Mouse (Mus musculus): ENCODE results near the gene Auts2. TPM values are rescaled to one million over a fixed set of nuclear protein-coding genes. Genes with fewer than 3 reads are reported as not detected.

Auts2 gene
- polyA plus RNA-seq, 1 experiment from 2014 or later: 42.4 TPM

- H3K4me1 ChIP-seq: peaks cover 4% of the 10 kb centered on the region; the same call in 1 of the 2 replicates
- DNase-seq (ENCODE audit: extremely low spot score, low spot score): no peak
- H3K27me3 ChIP-seq (ENCODE audit: poor library complexity, severe bottlenecking): peaks cover 28% of the 10 kb centered on the region
- WGBS: 89% methylated on average over 9 of the region's 9 CpGs
- H3K27ac ChIP-seq: no peak overlapping the region
- H3K4me3 ChIP-seq: no peak overlapping the region
- no peaks in the 10 kb centered on the region for H3K9me3 ChIP-seq
- H3K36me3 ChIP-seq (replicated peaks): no peaks in the 10 kb centered on the region
Observed at GRCm38 (mm10) chr5:131767176-131767575, 776.0 kb downstream of the Auts2 start.

- WGBS: 95% methylated on average over 13 of the region's 13 CpGs
- no peaks in the 10 kb centered on the region for H3K4me1 ChIP-seq
- no peak overlapping the region for H3K4me3 ChIP-seq
- H3K27ac ChIP-seq: no peak overlapping the region
- no peaks in the 10 kb centered on the region for H3K9me3 ChIP-seq
- H3K36me3 ChIP-seq (replicated peaks): no peaks in the 10 kb centered on the region
- no peak for DNase-seq (ENCODE audit: extremely low spot score, low spot score)
- peaks cover 6% of the 10 kb centered on the region for H3K27me3 ChIP-seq (ENCODE audit: poor library complexity, severe bottlenecking)
Observed at GRCm38 (mm10) chr5:131759432-131759831, 783.7 kb downstream of the Auts2 start.

GRCm38 (mm10) chr5:131750330-131750729, 792.8 kb downstream of the Auts2 start:
- Histone ChIP-seq H3K27ac (no peak overlapping the region), H3K4me1 (peaks cover 9% of the 10 kb centered on the region), H3K36me3 (replicated peaks) (no peaks in the 10 kb centered on the region), H3K4me3 (no peak overlapping the region), H3K27me3 (ENCODE audit: poor library complexity, severe bottlenecking) (peaks cover 7% of the 10 kb centered on the region), H3K9me3 (no peaks in the 10 kb centered on the region)
- no peak for DNase-seq (ENCODE audit: extremely low spot score, low spot score)
- WGBS: 68% methylated on average over 2 of the region's 2 CpGs

- H3K27ac ChIP-seq: no peak overlapping the region
- no peaks in the 10 kb centered on the region for H3K9me3 ChIP-seq
- 82% methylated on average over 6 of the region's 6 CpGs for WGBS
- H3K4me1 ChIP-seq: peaks cover 9% of the 10 kb centered on the region
- no peaks in the 10 kb centered on the region for H3K27me3 ChIP-seq (ENCODE audit: poor library complexity, severe bottlenecking)
- DNase-seq (ENCODE audit: extremely low spot score, low spot score): no peak
- no peak overlapping the region for H3K4me3 ChIP-seq
- H3K36me3 ChIP-seq (replicated peaks): no peaks in the 10 kb centered on the region
Observed at GRCm38 (mm10) chr5:131749211-131749610, 793.9 kb downstream of the Auts2 start.

- no peaks in the 10 kb centered on the region for H3K9me3 ChIP-seq
- WGBS: 83% methylated on average over 8 of the region's 8 CpGs
- DNase-seq (ENCODE audit: extremely low spot score, low spot score): no peak
- no peaks in the 10 kb centered on the region for H3K36me3 ChIP-seq (replicated peaks)
- H3K4me1 ChIP-seq: peaks cover 10% of the 10 kb centered on the region; the same call in 1 of the 2 replicates
- H3K27me3 ChIP-seq (ENCODE audit: poor library complexity, severe bottlenecking): peaks cover 7% of the 10 kb centered on the region; the same call in 1 of the 2 replicates
- no peak overlapping the region for H3K27ac ChIP-seq
- no peak overlapping the region for H3K4me3 ChIP-seq
Observed at GRCm38 (mm10) chr5:131743069-131743468, 800.1 kb downstream of the Auts2 start.

- Histone ChIP-seq H3K4me1 (peaks cover 29% of the 10 kb centered on the region), H3K27ac (no peak overlapping the region), H3K9me3 (no peaks in the 10 kb centered on the region), H3K27me3 (ENCODE audit: poor library complexity, severe bottlenecking) (peaks cover 28% of the 10 kb centered on the region), H3K36me3 (replicated peaks) (no peaks in the 10 kb centered on the region), H3K4me3 (no peak overlapping the region)
- no peak for DNase-seq (ENCODE audit: extremely low spot score, low spot score)
- WGBS: 73% methylated on average over 6 of the region's 6 CpGs
Observed at GRCm38 (mm10) chr5:131737476-131737875, 805.7 kb downstream of the Auts2 start.

- H3K4me1 ChIP-seq: peaks cover 24% of the 10 kb centered on the region
- no peak overlapping the region for H3K4me3 ChIP-seq
- H3K9me3 ChIP-seq: no peaks in the 10 kb centered on the region
Observed at GRCm38 (mm10) chr5:131733324-131733660, 809.9 kb downstream of the Auts2 start.

GRCm38 (mm10) chr5:131732631-131733323, 810.4 kb downstream of the Auts2 start:
- peaks cover 21% of the 10 kb centered on the region for H3K4me1 ChIP-seq
- 53% methylated on average over 7 of the region's 7 CpGs for WGBS
- no peaks in the 10 kb centered on the region for H3K36me3 ChIP-seq (replicated peaks)
- peak overlapping the region; percentile 40; the same call in 1 of the 2 replicates for H3K27ac ChIP-seq
- H3K27me3 ChIP-seq (ENCODE audit: poor library complexity, severe bottlenecking): peaks cover 26% of the 10 kb centered on the region
- DNase-seq (ENCODE audit: extremely low spot score, low spot score): no peak
- no peaks in the 10 kb centered on the region for H3K9me3 ChIP-seq
- H3K4me3 ChIP-seq: no peak overlapping the region

More at GRCm38 (mm10) chr5:131733324-131733660, 809.9 kb downstream of the Auts2 start:
- H3K27me3 ChIP-seq (ENCODE audit: poor library complexity, severe bottlenecking): peaks cover 26% of the 10 kb centered on the region
- no peaks in the 10 kb centered on the region for H3K36me3 ChIP-seq (replicated peaks)
- WGBS: 2% methylated on average over 5 of the region's 5 CpGs
- peak overlapping the region; percentile 40; the same call in 1 of the 2 replicates for H3K27ac ChIP-seq
- DNase-seq (ENCODE audit: extremely low spot score, low spot score): peak; percentile 30

GRCm38 (mm10) chr5:131729456-131729855, 813.7 kb downstream of the Auts2 start:
- Histone ChIP-seq H3K9me3 (no peaks in the 10 kb centered on the region), H3K36me3 (replicated peaks) (no peaks in the 10 kb centered on the region), H3K27ac (no peak overlapping the region), H3K4me3 (no peak overlapping the region), H3K4me1 (peaks cover 27% of the 10 kb centered on the region), H3K27me3 (ENCODE audit: poor library complexity, severe bottlenecking) (peaks cover 21% of the 10 kb centered on the region)
- no peak for DNase-seq (ENCODE audit: extremely low spot score, low spot score)
- WGBS: 90% methylated on average over 4 of the region's 4 CpGs

- WGBS: 96% methylated on average over 4 of the region's 4 CpGs
- peaks cover 12% of the 10 kb centered on the region for H3K4me1 ChIP-seq
Observed at GRCm38 (mm10) chr5:131727909-131728308, 815.2 kb downstream of the Auts2 start.

GRCm38 (mm10) chr5:131724508-131724907, 818.6 kb downstream of the Auts2 start:
- Histone ChIP-seq H3K36me3 (replicated peaks) (no peaks in the 10 kb centered on the region), H3K27me3 (ENCODE audit: poor library complexity, severe bottlenecking) (peaks cover 18% of the 10 kb centered on the region), H3K4me1 (peaks cover 19% of the 10 kb centered on the region), H3K9me3 (no peaks in the 10 kb centered on the region), H3K27ac (no peak overlapping the region), H3K4me3 (no peak overlapping the region)
- WGBS: 92% methylated on average over 1 of the region's 1 CpGs
- no peak for DNase-seq (ENCODE audit: extremely low spot score, low spot score)

More at GRCm38 (mm10) chr5:131727909-131728308, 815.2 kb downstream of the Auts2 start:
- Histone ChIP-seq H3K4me3 (no peak overlapping the region), H3K9me3 (no peaks in the 10 kb centered on the region), H3K27ac (no peak overlapping the region), H3K36me3 (replicated peaks) (no peaks in the 10 kb centered on the region), H3K27me3 (ENCODE audit: poor library complexity, severe bottlenecking) (peaks cover 20% of the 10 kb centered on the region; the same call in 1 of the 2 replicates)
- no peak for DNase-seq (ENCODE audit: extremely low spot score, low spot score)

GRCm38 (mm10) chr5:131722791-131723190, 820.4 kb downstream of the Auts2 start:
- H3K27me3 ChIP-seq (ENCODE audit: poor library complexity, severe bottlenecking): peaks cover 28% of the 10 kb centered on the region
- H3K4me1 ChIP-seq: peaks cover 32% of the 10 kb centered on the region
- WGBS: 83% methylated on average over 6 of the region's 6 CpGs
- no peak overlapping the region for H3K27ac ChIP-seq
- no peaks in the 10 kb centered on the region for H3K9me3 ChIP-seq
- H3K36me3 ChIP-seq (replicated peaks): no peaks in the 10 kb centered on the region
- no peak overlapping the region for H3K4me3 ChIP-seq
- no peak for DNase-seq (ENCODE audit: extremely low spot score, low spot score)

- Histone ChIP-seq H3K36me3 (replicated peaks) (no peaks in the 10 kb centered on the region), H3K27me3 (ENCODE audit: poor library complexity, severe bottlenecking) (peaks cover 28% of the 10 kb centered on the region), H3K9me3 (no peaks in the 10 kb centered on the region), H3K4me3 (no peak overlapping the region), H3K4me1 (peaks cover 36% of the 10 kb centered on the region), H3K27ac (no peak overlapping the region)
- 65% methylated on average over 4 of the region's 4 CpGs for WGBS
- no peak for DNase-seq (ENCODE audit: extremely low spot score, low spot score)
Observed at GRCm38 (mm10) chr5:131722361-131722760, 820.8 kb downstream of the Auts2 start.

Measured in forebrain, embryonic 10.5 days (tissue).